In genomic region chr3:30239416-30239815, GRCm38 (mm10) we compare ENCODE assay signal across 26 mouse cellular contexts.
DNase-seq lines count a peak whose midpoint lies in the region; ATAC-seq and TF ChIP-seq lines count a peak whose summit lies in the region.
"Had no signal": no experiment of that assay in that cellular context is flagged by ENCODE, and none has a peak within 500 bp of the region (broad histone marks: within the 10 kb centered on the region; RNA-seq: fewer than 3 reads in every experiment).

No protein-coding gene starts in this region.

- no peak overlapping the region for H3K9ac ChIP-seq in midbrain, embryonic 14.5 days (replicated peaks; ENCODE audit: low read length)
- no peak overlapping the region for H3K9ac ChIP-seq in CH12.LX (ENCODE audit: insufficient read depth, low read depth)
- no peak overlapping the region for H3K9ac ChIP-seq in forebrain, embryonic 13.5 days
- H3K9ac ChIP-seq: forebrain, postnatal 0 days; heart, embryonic 13.5 days; hindbrain, embryonic 12.5 days; hindbrain, embryonic 15.5 days had no signal

- H3K9me3 ChIP-seq in midbrain, embryonic 10.5 days (replicated peaks): no peaks in the 10 kb centered on the region
- no peaks in the 10 kb centered on the region for H3K9me3 ChIP-seq in midbrain, embryonic 14.5 days (ENCODE audit: control insufficient read depth, low read length)
- H3K9me3 ChIP-seq in CH12.LX (replicated peaks; ENCODE audit: low read length): no peaks in the 10 kb centered on the region
- no peaks in the 10 kb centered on the region for H3K9me3 ChIP-seq in forebrain, embryonic 13.5 days (replicated peaks)
- H3K9me3 ChIP-seq: forebrain, embryonic 10.5 days; G1E; heart, embryonic 10.5 days; heart, embryonic 13.5 days; hindbrain, embryonic 12.5 days; hindbrain, embryonic 15.5 days had no signal

- dilution Hi-C loops in CH12.LX (cut with MboI; ENCODE audit: extremely low pct_ligation_motif_present, extremely low pct_unique_long_range_greater_than_20kb, low sequenced_read_pairs): no loop called here

- ATAC-seq in midbrain, embryonic 14.5 days (ENCODE audit: low FRiP score, low TSS enrichment): no peak
- peak; percentile 88 for ATAC-seq in megakaryocyte-erythroid progenitor cell, adult 5-6 weeks (replicated peaks; ENCODE audit: low FRiP score, low TSS enrichment, poor library complexity, severe bottlenecking)
- ATAC-seq in forebrain, embryonic 13.5 days: no peak
- ATAC-seq: activated CD4-positive, CD25-positive, alpha-beta regulatory T cell, adult 4 months; forebrain, embryonic 14.5 days; forebrain, postnatal 0 days had no signal

- peaks cover 8% of the 10 kb centered on the region for H3K4me1 ChIP-seq in midbrain, embryonic 10.5 days
- H3K4me1 ChIP-seq in midbrain, embryonic 14.5 days (ENCODE audit: control insufficient read depth, insufficient read depth, low read length): 0 out of 2 replicates have a peak, but pooled peaks cover 2% of the 10 kb centered on the region
- peaks cover 0 to 9% of the 10 kb centered on the region in 2 experiments; a peak in 2 of 4 replicates for H3K4me1 ChIP-seq in CH12.LX (ENCODE audit: control insufficient read depth in 1 of 2, insufficient read depth in 2 of 2)
- H3K4me1 ChIP-seq in forebrain, embryonic 13.5 days: no peaks in the 10 kb centered on the region
- H3K4me1 ChIP-seq: hindbrain, embryonic 15.5 days had no signal

- no peak for TF ChIP-seq CTCF in CH12.LX (conservative IDR thresholded peaks at IDR 0.05 in 1 of 2, IDR thresholded peaks at IDR 0.05 in 1 of 2; ENCODE audit: low read depth in 2 of 2, low read length in 2 of 2)

- TF ChIP-seq POLR2A in CH12.LX (IDR thresholded peaks at IDR 0.05; ENCODE audit: low read depth, low read length): no peak

- no peak overlapping the region for H3K4me2 ChIP-seq in midbrain, embryonic 14.5 days (ENCODE audit: low read length)
- no peak overlapping the region for H3K4me2 ChIP-seq in CH12.LX (ENCODE audit: insufficient read depth, low read depth, poor library complexity, severe bottlenecking)
- no peak overlapping the region for H3K4me2 ChIP-seq in forebrain, embryonic 13.5 days
- H3K4me2 ChIP-seq: heart, embryonic 13.5 days; hindbrain, embryonic 12.5 days; hindbrain, embryonic 15.5 days had no signal

- 75% methylated on average over 1 of the region's 1 CpGs for WGBS in midbrain, embryonic 10.5 days
- 82% methylated on average over 1 of the region's 1 CpGs for WGBS in midbrain, embryonic 14.5 days
- 90% methylated on average over 1 of the region's 1 CpGs for WGBS in forebrain, embryonic 13.5 days

- no peaks in the 10 kb centered on the region for H3K27me3 ChIP-seq in midbrain, embryonic 10.5 days (ENCODE audit: low read depth, poor library complexity, severe bottlenecking)
- H3K27me3 ChIP-seq in midbrain, embryonic 14.5 days (ENCODE audit: control insufficient read depth, insufficient read depth, low read length): no peaks in the 10 kb centered on the region
- no peaks in the 10 kb centered on the region for H3K27me3 ChIP-seq in CH12.LX (replicated peaks)
- no peaks in the 10 kb centered on the region for H3K27me3 ChIP-seq in forebrain, embryonic 13.5 days
- H3K27me3 ChIP-seq: heart, embryonic 13.5 days; hindbrain, embryonic 12.5 days; hindbrain, embryonic 15.5 days had no signal

- H3K79me2 ChIP-seq in CH12.LX (replicated peaks; ENCODE audit: control insufficient read depth, extremely low read depth, insufficient read depth, poor library complexity, severe bottlenecking): no peaks in the 10 kb centered on the region

- DNase-seq in midbrain, embryonic 10.5 days (ENCODE audit: low spot score): peak; percentile 2
- no peak for DNase-seq in midbrain, embryonic 14.5 days
- peak; percentile 26 for DNase-seq in CH12.LX (ENCODE audit: extremely low read depth)
- DNase-seq in MEL-GATA-1-ER (ENCODE audit: extremely low read depth, low read depth): peak; percentile 18
- DNase-seq in lung, postnatal 10 days: no peak
- DNase-seq: adrenal gland, adult 8-10 months; adrenal gland, postnatal 25 days; cerebellum, adult 11-12 months; cerebellum, adult 8-10 months; cerebellum, postnatal 10 days; cerebellum, postnatal 36 days; forebrain, postnatal 0 days; gastrocnemius, adult 2 months; gastrocnemius, postnatal 14 days; heart, adult 2 months; heart, postnatal 14 days had no signal

- H3K36me3 ChIP-seq in midbrain, embryonic 10.5 days: no peaks in the 10 kb centered on the region
- no peaks in the 10 kb centered on the region for H3K36me3 ChIP-seq in midbrain, embryonic 14.5 days (ENCODE audit: control insufficient read depth, insufficient read depth, low read length)
- no peaks in the 10 kb centered on the region for H3K36me3 ChIP-seq in CH12.LX (replicated peaks in 1 of 2; ENCODE audit: control insufficient read depth in 1 of 2, insufficient read depth in 1 of 2, low read length in 1 of 2)
- no peaks in the 10 kb centered on the region for H3K36me3 ChIP-seq in forebrain, embryonic 13.5 days (ENCODE audit: poor library complexity, severe bottlenecking)
- H3K36me3 ChIP-seq: G1E; heart, embryonic 10.5 days; hindbrain, embryonic 12.5 days; hindbrain, embryonic 15.5 days had no signal

- no peak overlapping the region for H3K4me3 ChIP-seq in midbrain, embryonic 10.5 days
- no peak overlapping the region for H3K4me3 ChIP-seq in midbrain, embryonic 14.5 days (replicated peaks; ENCODE audit: low read depth, low read length)
- H3K4me3 ChIP-seq in CH12.LX (replicated peaks in 1 of 3; ENCODE audit: low read depth in 2 of 3, low read length in 2 of 3, poor library complexity in 1 of 3): no peak overlapping the region
- H3K4me3 ChIP-seq in forebrain, embryonic 13.5 days: no peak overlapping the region
- H3K4me3 ChIP-seq: forebrain, embryonic 10.5 days; gastrocnemius, adult 2 months; heart, adult 2 months; heart, embryonic 10.5 days; heart, embryonic 13.5 days; hindbrain, embryonic 12.5 days; hindbrain, embryonic 15.5 days had no signal

- no peak overlapping the region for H3K27ac ChIP-seq in midbrain, embryonic 10.5 days (replicated peaks)
- H3K27ac ChIP-seq in midbrain, embryonic 14.5 days (replicated peaks; ENCODE audit: low read depth, low read length): no peak overlapping the region
- H3K27ac ChIP-seq in CH12.LX (ENCODE audit: insufficient read depth, low read depth): no peak overlapping the region
- no peak overlapping the region for H3K27ac ChIP-seq in forebrain, embryonic 13.5 days
- H3K27ac ChIP-seq: forebrain, embryonic 10.5 days; gastrocnemius, adult 2 months; heart, adult 2 months; heart, embryonic 10.5 days; heart, embryonic 13.5 days; hindbrain, embryonic 12.5 days; hindbrain, embryonic 15.5 days had no signal

- in situ Hi-C loops in CH12.LX (cut with MboI; ENCODE audit: low pct_ligation_motif_present, low pct_unique_long_range_greater_than_20kb, low sequenced_read_pairs): no loop called here

- TF ChIP-seq EP300 in CH12.LX (IDR thresholded peaks at IDR 0.05; ENCODE audit: low read length): no peak

- no peak for TF ChIP-seq RAD21 in CH12.LX (IDR thresholded peaks at IDR 0.05; ENCODE audit: low read depth, low read length)

TF ChIP-seq in CH12.LX, 34 proteins besides CTCF, POLR2A, EP300 and RAD21:
- TF ChIP-seq ETS1 (conservative IDR thresholded peaks at IDR 0.05; ENCODE audit: low read depth, low read length) (no peak), USF2 (conservative IDR thresholded peaks at IDR 0.05; ENCODE audit: low read depth, low read length) (no peak), BHLHE40 (IDR thresholded peaks at IDR 0.05; ENCODE audit: low read depth, low read length) (no peak), CHD1 (IDR thresholded peaks at IDR 0.05; ENCODE audit: low read depth, low read length) (no peak), ZNF384 (IDR thresholded peaks at IDR 0.05; ENCODE audit: low read depth, low read length) (no peak), TBP (conservative IDR thresholded peaks at IDR 0.05; ENCODE audit: low read depth, low read length) (no peak), MEF2A (IDR thresholded peaks at IDR 0.05; ENCODE audit: borderline replicate concordance, low read depth, low read length) (no peak)

Comparison
In these comparisons a context has a peak if more than half of its experiments do, and no peak if none do; other contexts are left out.
1. DNase-seq: peak in midbrain, embryonic 10.5 days (single experiment), CH12.LX (single experiment) and MEL-GATA-1-ER (single experiment); none in midbrain, embryonic 14.5 days (single experiment) and lung, postnatal 10 days (single experiment).